Mouse (Mus musculus) heart, postnatal 4 days (tissue): ENCODE measurements around the gene Spz1. TPM values are rescaled to one million over a fixed set of nuclear protein-coding genes. Genes with fewer than 3 reads are reported as not detected.

Source experiments
- DNase-seq: peaks from one replicate; pipeline ENCODE4 v3.0.0; 2021
- total RNA-seq, 2 experiments: library from RNA; stranded (reverse); gene quantifications; 2 replicates each; pipeline ENCODE4 v1.2.3; 2021

Spz1 gene
- total RNA-seq, 2 experiments from 2014 or later: not detected

DNA sequence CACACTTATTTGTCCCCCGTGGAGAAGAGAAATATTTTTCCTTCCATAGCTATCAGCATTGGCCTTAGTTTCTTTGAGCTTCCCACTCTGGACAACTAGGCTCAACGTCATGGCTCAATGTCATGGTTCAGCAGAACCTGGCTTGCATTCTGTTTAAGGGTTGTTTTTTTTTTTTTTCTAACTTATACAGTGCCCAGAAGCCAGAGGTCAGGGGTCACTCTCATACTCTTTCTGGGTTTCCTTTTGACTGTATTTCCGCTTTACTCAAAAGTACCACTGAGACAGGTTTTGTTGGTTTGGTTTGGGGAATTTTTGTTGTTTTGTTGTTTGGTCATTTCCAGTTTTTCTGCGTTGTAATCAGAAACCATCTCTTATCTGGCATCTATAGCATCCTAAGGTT, 2.2 kb upstream of the Spz1 start:
- no peak for DNase-seq

DNA sequence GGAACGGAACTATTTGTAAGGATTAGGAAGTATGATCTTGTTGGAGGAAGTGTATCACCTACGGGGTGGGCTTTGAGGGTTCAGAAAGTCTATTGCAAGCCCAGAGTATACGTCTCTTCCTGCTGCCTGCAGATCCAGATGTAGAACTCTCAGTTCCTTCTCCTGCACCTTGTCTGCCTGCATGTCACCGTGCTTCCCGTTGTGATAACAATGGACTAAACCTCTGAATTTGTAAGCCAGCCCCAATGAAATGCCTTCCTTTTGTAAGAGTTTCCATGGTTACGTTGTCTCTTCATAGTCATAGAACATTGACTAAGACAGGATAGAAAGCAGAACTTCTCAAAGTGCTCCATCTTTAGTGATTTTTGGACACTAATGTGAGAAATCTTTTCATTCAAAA, 716 bp upstream of the Spz1 start:
- DNase-seq: no peak

DNA sequence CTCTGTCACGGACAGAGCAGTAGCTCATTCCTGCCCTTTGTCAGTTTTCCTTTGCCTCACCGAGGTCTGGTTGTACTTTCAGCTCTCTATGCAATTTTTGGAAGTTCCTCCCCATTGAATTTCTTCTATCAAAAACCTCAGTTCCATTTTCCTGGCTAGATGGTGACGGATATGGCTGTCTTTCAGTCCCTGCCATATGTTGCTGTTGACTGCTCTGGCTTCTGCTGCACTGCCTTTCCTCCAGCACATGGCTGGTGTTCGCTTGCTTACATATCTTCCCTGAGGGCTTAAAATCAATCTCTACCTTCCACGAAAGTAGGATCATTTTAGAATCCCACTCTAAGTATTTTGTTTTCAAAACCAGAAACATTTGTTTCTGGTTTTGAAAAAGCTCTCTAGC, 16.5 kb downstream of the Spz1 start:
- no peak for DNase-seq

DNA sequence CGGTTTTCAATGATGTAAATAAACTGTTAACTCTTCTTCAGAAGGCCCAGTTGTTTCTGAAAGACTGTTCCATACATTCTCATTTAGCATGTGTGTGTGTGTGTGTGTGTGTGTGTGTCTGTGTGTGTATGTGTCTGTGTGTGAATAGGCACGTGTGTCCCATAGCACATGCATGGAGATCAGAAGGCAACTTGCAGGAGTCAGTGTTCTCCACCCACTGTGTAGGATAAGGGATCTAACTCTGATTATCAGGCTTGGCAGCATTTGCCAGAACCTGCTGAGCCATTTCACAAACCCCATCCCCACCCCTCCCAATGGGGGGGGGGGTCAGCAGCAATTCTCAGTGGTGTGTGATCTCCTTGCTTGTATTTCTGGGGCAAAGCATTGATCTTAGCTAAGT, 18.7 kb downstream of the Spz1 start:
- no peak for DNase-seq

DNA sequence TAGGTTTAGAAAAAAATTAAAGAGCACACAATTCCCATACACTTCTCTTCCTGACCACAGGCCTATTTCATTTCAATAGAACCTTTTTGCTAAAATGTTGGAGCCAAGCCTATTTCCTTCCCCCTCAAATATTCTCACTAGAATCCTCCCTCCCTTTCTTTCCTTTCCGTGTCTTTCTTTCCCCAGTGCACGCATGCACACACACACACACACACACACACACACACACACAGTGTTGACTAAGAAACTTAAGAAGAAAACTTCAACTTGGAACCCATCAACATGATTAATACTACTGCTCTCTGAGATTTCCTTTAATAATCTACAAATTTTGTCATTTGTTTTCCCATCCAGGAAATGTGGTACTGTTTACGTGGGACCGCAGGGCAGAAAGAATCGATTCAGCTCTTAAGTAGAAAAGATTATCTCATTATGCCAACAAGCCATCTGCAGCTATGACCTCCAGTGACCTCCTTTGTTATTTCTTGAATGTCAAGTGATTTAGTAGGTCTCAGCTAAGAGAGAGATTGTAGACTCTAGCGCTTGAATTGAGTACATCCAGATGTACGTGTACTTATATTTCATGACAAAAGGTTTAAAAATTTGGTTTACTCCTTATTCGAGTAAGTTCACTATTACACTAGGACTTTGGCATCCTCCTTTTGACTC, 19.4 kb downstream of the Spz1 start:
- no peak for DNase-seq

DNA sequence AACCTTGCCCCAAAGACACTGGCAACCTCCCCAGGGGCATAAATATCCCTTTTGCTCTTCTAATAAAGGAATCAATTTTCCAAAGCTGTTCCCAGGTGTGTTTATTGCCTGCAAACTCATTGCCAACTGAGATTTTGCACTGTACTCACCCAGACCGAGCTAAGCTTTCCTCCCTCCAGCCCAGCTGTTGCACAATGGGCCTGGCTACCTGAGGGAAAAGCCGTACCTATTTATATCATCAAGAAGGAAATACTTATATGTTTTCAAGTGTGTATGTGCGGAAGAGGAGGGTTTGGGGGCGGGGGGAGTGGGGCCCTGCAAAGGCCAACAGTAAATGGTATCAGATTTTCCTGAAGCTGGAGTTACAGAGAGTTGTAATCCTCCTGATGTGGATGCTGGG, 28.9 kb downstream of the Spz1 start:
- no peak for DNase-seq

DNA sequence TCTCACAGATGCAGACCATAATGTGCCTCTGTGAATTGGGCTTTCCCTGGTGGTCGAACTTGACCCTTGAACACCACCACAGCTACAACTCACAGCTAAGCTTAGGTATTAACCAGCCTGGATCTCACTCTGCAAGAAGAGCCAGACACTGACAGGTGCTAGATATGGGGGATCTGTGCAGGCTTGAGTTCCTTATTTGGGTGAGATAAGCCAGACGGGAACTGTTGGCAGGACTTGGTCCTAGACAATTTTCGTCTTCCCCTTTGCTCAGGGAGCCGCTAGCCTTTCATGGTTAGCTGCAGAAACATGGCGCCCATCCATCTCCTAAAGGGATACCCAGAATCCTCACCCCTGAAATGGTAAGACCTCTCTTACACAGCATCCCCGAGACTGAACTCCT, 35.0 kb downstream of the Spz1 start:
- no peak for DNase-seq

DNA sequence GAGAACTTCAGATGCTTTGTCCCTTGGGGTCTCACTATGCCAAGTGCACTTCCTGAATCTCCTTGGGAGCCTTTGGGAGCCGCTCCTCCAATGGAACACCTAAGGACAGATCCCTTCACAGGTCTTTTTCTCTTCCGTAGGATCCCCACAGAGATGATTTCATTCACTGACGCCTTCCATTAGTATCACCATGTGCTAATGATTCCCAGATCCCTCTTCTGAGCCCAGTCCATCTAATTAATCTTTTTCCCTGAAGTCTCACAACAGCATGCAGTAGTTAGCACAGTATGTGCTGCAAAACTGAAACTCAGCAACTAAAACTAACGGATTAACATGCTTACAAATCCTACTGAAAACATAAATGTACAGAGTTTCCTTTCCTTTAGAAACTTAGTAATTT, 36.8 kb downstream of the Spz1 start:
- DNase-seq: no peak

DNA sequence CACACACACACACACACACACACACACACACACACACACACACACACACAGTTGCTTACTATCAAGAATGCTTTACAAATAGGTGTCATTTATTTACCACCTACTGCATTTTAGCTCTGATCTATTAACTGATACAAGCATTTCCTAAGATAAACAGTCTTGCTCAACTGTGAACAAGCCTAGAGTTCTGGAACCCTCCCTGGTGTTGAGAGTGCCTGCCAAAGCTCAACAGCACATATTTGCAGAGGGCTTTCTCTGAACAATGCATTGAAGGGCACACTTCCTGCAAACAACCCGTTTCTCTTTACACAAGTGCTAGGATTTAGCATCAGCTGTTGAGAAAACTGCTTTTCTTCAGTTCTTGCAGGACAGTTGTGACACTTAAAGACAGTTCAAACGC, 42.2 kb downstream of the Spz1 start:
- no peak for DNase-seq

DNA sequence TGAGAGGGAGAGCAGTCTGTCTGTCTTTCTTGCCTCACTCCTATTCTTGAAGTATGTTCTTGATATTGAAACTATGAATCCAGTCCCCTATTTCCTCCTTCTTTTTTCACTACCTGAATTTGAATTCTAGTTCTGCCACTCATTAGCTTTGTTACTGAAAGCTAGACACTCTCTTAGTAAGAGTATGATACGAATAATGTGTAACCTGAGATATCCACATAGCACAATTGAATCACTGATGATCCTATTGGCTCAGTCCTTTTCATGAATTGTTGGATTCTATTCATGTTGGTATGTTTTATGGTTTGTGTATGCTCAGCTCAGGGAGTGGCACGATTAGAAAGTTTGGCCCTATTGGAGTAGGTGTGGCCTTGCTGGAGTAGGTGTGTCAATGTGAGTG, 43.8 kb downstream of the Spz1 start:
- DNase-seq: no peak

DNA sequence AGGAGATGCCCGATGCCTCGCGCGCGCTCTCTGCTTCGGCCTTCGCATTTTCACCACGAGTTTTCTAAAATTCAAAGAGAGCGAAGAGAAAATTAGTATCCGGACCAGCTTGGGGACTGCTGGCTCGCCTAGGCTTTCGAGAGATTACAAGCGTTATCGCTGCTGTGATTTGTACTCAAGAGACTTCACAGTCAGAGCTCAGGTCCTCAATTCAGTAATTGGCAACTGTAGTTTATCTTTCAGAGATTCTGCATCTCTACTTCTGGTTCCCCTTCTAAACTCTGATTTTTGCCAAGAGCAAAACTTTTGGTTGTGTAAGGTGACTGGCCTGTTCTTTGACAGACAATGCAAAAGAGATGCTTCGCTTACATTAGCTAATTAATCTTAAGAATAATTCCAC, 44.7 kb downstream of the Spz1 start:
- DNase-seq: no peak

DNA sequence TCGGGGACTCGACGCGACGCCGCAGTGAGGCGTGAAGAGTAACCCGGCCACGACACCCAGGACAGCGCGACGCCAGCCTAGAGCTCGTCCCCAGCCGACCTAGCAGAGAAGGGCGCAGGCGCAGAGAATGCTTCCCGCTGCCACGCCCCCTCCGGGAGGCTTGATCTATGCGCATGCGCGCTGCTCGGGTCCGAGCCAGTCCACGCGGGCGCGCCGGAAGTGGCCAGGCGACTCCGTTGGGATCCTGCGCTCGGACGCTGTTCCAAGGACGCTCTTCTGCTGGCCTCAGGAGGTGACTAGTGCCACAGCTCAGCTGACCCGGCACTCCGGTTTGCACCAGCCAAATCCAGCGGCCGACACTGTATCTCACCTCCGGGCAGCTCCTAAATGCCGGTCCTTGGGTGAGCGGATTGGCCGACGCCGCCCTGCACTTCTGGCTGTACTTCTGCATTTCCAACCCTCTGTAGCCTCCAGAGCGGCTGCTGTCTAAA, 45.2 kb downstream of the Spz1 start, which contains the start of gene Zfyve16:
Gene Zfyve16, minus strand, starts transcription at position 148 of the 491 bp plus-strand sequence.
- peak; percentile 99 for DNase-seq

DNA sequence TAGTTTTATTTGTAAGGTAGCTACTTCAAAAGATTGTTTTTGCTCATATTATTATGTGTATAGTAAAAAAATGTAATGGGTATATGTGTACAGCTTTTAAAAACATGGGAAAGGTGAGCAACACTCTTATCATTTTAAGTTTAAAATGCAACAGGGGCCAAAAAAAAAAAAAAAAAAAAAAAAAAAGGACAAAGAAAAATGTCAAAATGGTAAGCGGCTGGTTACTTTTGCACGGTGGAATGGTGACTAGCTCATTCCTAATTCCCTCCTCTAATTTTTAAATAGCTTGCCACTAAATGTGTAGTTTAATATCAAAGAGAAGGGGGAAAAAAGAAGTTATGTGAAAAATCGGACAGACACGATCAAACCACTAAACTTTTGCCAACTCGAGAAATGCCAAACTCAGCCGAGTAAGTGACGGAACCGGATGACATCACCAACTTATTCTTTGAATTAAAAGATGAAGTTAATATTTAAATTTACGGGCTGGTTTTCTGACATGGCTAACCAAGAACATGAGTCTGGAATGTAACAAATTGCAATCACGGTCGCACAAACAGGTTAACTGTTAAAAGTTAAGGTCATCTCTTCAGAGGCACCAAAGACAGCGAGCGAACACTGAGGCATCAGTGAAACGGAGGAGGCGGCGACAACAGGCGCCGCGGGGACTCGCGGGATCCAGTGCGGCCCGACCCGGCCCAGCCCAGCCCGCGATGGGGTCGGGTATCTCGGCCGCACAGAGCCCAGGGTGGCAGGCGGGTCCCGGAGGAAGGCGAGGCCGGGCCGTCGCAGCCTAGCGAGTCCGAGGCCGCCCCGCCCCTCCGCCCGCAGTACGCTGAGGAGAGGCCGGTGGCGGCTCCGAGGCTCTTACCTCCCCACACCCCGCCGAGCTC, 45.9 kb downstream of the Spz1 start:
- DNase-seq: no peak

Other genes starting within 250 kb of the Spz1 start
- gene Dhfr, start 221.4 kb downstream of the Spz1 start, total RNA-seq: 1 to 10 TPM; 7.9 to 8.4 TPM
- gene Msh3, start 221.2 kb downstream of the Spz1 start, total RNA-seq: 10 to 100 TPM; 14.2 to 14.5 TPM
- gene Ankrd34b, start 150.3 kb downstream of the Spz1 start, total RNA-seq: under 1 TPM; 0.07 to 0.19 TPM
- gene Fam151b, start 92.2 kb downstream of the Spz1 start, total RNA-seq: 1 to 10 TPM; 2.6 to 3.4 TPM
- gene Zfyve16, start 45.3 kb downstream of the Spz1 start, total RNA-seq: 10 to 100 TPM; 19.2 to 20.3 TPM
- 10 to 100 TPM; 27.5 to 29.4 TPM for gene Serinc5, start 34.9 kb upstream of the Spz1 start, total RNA-seq
- 10 to 100 TPM; 23.8 to 27.2 TPM for gene Thbs4, start 218.6 kb upstream of the Spz1 start, total RNA-seq